Mouse (Mus musculus) ZHBTc4 (cell line): ENCODE data around the gene Ror1.

Experiments
- DNase-seq: peaks from one replicate; pipeline ENCODE4 v3.0.0-alpha.2; 2011; ENCODE audit warnings: low read depth, low spot score

The Ror1 gene

GRCm38 (mm10) chr4:100252050-100252449 lies 156.5 kb downstream of the Ror1 start:
- no peak for DNase-seq

- no peak for DNase-seq
These were observed 157.1 kb downstream of the Ror1 start for GRCm38 (mm10) chr4:100252646-100253045.

- DNase-seq, result no peak
These were observed 157.8 kb downstream of the Ror1 start for GRCm38 (mm10) chr4:100253401-100253800.

- DNase-seq, result no peak
These were observed 158.2 kb downstream of the Ror1 start for GRCm38 (mm10) chr4:100253831-100254230.

- no peak for DNase-seq
These were observed 162.9 kb downstream of the Ror1 start for GRCm38 (mm10) chr4:100258462-100258861.

DNA sequence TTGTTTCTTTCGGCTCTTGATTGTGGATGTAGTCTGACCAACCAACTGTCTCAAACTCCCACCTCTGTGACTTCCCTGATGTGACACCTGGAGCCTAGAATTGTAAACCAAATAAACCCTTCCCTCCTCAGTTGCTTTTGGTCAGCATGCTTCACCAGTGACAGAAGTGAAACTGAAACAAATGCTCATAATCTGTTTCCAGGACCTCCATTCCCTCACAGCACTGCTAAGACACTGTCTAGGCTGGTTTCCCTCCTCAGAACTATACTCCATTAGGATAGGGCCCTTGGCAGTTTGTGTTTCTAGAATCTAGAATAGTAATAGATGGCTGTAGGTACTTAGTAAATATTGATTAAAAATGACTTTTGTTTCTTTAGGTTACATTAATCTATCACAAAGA lies 168.3 kb downstream of the Ror1 start:
- DNase-seq, result no peak

GRCm38 (mm10) chr4:100271059-100271735 lies 175.6 kb downstream of the Ror1 start:
- no peak for DNase-seq

GRCm38 (mm10) chr4:100271736-100272127 lies 176.1 kb downstream of the Ror1 start:
- DNase-seq, result no peak

DNA sequence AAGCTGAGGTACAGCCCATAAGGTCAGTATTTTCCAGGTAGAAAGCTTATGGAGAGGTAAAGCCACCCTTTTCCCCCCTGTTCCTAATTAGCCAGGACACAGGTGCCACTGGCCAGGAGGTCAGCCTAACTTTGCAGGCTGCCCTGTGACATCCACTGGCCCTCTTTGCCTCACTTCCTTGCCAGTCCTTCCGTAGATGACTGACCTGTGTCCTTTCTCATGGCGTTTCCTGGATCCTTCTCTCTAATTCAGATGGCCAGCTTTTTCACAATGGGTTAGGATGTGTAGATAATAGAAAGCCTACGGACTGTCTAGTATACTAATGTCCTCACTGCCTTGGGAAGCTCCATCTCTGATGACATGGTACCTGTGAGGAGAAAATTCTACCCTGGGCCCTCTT lies 177.8 kb downstream of the Ror1 start:
- no peak for DNase-seq

DNA sequence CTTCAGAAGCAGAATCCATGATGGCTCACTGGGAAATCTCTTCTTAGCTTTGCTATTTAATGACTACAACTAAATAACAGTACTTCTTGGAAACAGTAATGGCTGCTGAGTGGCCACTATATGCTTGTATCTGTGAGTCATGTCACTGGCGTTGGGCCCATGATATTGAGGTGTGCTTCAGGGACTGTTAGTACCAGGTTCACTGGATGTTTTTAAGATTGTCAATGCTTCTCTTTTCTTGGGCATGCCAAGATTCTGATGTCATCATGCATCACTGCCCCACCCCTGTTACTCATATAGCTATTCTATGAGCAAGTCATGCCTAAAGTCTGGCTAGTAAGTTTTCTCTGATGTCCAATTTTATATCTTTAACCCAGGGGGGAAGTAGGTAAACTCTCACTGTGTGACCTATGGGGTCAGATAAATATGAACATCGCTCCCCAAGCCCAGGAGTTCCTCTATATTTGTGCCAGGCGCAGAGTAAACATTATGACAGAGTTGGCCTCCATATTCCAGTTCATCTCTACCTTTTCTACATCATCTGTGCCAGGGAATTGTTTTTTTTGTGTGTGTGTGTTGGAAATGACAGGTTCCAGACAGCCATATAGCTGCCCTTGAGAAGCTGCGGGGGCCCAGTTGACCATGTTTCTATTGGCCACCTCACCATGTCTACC lies 178.4 kb downstream of the Ror1 start:
- no peak for DNase-seq

- no peak for DNase-seq
These were observed 180.9 kb downstream of the Ror1 start for GRCm38 (mm10) chr4:100276482-100276881.

- no peak for DNase-seq
These were observed 181.4 kb downstream of the Ror1 start for GRCm38 (mm10) chr4:100276970-100277369.

- no peak for DNase-seq
These were observed 187.7 kb downstream of the Ror1 start for GRCm38 (mm10) chr4:100283171-100283880.

- DNase-seq, result no peak
These were observed 188.9 kb downstream of the Ror1 start for GRCm38 (mm10) chr4:100284528-100284927.

DNA sequence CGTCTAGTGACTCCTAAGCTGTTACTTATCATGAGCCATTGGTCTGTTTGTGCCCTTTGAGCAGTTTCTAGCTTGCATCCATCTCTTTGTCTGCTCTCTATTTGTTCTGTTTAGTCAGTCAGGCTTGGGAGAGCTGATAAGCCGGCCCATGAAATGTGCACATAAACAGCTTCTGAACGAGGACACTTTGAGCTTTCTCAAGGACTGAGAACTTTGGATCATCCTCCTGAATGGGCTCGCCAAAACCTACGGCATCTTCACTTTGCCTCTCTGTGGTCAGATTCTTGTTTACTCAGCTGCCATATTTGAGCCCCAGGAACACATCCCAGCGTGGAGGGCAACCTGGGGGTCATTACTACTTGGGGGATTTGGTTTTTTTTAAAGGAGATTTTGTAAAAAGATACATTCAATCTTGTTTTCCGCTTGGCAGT lies 190.5 kb downstream of the Ror1 start:
- DNase-seq, result no peak

DNA sequence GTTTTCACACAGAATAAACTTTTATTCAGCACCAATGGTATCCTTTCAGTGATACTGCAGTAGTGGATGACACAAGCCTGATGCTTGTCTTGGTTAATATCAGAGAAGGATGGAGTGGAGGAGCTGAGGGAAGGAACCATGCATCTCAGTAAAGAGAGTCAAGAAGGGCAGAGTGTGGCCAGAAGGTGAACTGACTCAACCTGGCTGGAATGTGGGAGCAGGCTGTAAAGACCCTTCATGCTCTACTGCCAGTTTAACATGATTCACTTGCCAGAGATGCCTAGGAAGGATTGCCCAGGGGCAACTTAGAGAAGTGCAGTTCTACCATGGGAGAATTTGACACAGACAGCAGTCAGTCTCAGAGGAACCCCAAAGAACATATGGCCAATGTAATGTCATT lies 191.2 kb downstream of the Ror1 start:
- DNase-seq, result no peak

- DNase-seq, result no peak
These were observed 192.2 kb downstream of the Ror1 start for GRCm38 (mm10) chr4:100287829-100288228.

DNA sequence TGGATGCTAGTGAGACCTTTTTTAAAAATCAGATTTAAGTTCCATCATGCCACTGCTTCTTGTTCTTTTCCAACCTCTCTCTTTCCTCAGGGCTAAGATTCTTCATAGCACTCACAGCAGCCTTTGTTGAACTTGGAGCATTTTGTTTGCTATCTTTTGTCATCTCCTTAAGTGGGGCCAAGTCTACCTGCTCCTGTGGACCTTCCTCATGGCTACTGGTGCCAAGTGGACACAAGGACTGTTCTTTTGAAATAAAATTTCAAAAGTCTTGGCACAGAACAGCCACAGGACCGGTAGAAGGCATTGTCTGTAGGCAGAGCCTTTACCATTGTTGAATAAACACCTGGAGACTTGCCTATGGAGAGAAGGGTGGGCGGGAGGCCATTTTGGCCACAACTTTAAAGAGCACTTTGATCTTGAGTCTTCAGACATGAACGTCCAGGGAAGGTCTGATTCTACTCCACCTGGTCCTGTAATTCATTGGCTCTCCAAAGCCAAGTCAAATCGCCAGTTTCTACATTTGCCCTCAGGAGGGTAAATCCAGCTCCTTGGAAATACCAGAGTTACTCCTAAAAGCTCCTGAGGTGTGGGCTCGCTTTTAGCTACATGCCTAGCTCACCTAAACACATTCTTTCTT lies 195.5 kb downstream of the Ror1 start:
- DNase-seq, result no peak

GRCm38 (mm10) chr4:100297678-100298077 lies 202.1 kb downstream of the Ror1 start:
- no peak for DNase-seq

DNA sequence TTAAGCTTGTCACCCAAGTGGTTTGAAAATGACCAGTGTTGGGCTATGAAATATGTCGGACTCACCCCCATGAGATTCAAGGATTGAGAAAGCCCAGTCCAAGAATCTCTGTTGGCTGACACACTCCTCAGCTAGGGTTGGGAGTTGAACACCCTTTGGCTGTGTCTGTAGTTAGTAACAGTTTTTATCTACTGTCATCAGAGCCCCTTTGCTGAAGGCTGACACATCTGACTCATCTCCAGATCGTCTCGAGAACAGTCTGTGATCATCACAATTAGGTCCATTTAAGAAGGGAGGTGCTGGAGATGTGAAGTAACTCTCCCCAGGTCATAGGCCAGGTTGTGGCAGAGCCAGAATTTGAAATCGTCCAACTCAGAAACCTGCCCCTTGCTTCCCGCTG lies 203.0 kb downstream of the Ror1 start:
- DNase-seq, result no peak

- DNase-seq, result no peak
These were observed 204.6 kb downstream of the Ror1 start for GRCm38 (mm10) chr4:100300171-100300570.

DNA sequence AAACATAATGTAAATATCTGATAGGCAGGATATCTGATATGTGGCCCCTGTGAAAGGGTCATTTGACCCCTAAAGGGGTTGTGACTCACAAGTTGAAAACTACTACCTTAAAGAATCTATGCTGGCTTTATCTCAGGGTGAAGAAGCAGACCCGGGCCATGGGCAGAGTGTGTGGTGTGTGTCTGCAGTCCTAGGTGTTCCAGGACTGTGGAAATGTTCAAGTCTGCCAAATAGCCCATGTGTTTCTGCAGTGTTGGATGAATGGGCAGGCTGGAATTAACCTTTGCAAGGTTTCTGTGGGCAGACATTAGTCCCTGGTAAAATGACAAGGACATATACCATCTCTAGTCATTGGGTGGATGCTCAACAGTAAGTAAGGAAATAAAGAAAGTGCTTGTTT lies 205.8 kb downstream of the Ror1 start:
- DNase-seq, result no peak
